Mouse (Mus musculus): ENCODE measurements around the gene Gm17387. TPM values are rescaled to one million over a fixed set of nuclear protein-coding genes. Genes with fewer than 3 reads are reported as not detected.
"Not testable (repeated sequence)": the region's sequence is repeated elsewhere in the genome, so short reads cannot be mapped to it uniquely, and the experiment has no call there.

Gm17387 gene
- polyA plus RNA-seq, 1 experiment from 2014 or later, result not detected

DNA sequence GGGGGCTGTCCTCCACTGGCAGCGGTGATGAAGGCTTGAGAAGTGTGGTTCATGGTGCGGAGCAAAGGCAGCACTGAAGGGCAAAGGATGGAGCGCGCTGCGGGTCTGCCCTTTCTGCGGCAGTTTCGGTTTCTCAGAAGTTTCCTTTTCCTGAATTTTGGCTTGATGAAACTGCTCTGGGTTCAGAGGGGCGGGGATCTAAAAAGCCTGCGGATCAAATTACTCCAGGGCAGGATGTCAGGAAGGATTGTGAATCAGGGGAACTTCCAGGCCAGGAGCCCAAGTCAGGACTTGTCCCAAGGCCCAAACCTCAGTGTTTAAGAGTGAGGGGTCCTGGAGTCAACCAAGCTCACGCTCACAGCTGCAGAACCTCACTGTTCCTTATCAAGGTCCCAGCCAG lies 18.3 kb upstream of the Gm17387 start, which contains the start of gene Ifitm3:
Gene Ifitm3 (minus strand): TSS at position 178 of the 400 bp plus-strand sequence.
- WGBS, result 19% methylated on average over 10 of the region's 10 CpGs

DNA sequence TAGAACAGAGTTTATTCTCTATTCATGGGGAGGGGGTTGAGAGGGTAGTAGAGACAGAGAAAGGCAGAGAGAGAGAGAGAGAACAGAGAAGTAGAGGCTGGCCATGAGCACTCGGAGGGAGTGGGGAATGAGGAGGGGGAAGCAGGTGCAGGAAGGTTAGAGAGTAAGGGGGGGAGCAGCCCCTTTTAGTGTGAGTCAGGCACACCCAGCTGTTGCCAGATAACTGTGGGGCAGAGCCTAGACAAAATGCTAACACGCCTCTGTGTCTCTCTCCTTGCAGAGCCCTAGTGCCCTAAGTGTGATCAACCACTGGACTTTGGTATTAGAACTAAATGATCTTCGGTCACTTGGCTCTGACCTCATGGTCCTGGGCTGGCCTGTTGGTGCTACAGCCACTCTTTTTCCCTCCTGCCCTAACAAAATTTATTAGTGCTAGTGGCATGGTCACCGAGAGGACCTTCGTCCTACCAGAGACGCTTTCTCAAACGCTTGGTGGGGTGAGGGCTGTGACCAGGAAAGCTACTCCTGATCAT lies 17.6 kb upstream of the Gm17387 start:
- H3K4me1 ChIP-seq (ENCODE audit: control insufficient read depth, insufficient read depth, low read length), result peaks cover 19% of the 10 kb centered on the region
- no peak overlapping the region for H3K4me2 ChIP-seq (ENCODE audit: low read depth, low read length)
- peak overlapping the region; percentile 74 for H3K27ac ChIP-seq (ENCODE audit: low read length)
- H3K9me3 ChIP-seq (ENCODE audit: control insufficient read depth, low read length), result no peaks in the 10 kb centered on the region
- ATAC-seq, result no peak
- H3K4me3 ChIP-seq (ENCODE audit: low read length), result no peak overlapping the region
- no peaks in the 10 kb centered on the region for H3K27me3 ChIP-seq (replicated peaks; ENCODE audit: control insufficient read depth, insufficient read depth, low read length)
- peak overlapping the region; percentile 69 for H3K9ac ChIP-seq (ENCODE audit: low read depth, low read length)
- WGBS, result 81% methylated on average over 7 of the region's 7 CpGs
- H3K36me3 ChIP-seq (ENCODE audit: control insufficient read depth, insufficient read depth, low read length), result no peaks in the 10 kb centered on the region

More for the DNA sequence above, 18.3 kb upstream of the Gm17387 start, which contains the start of gene Ifitm3:
- peak; percentile 21 for ATAC-seq
- H3K9ac ChIP-seq (ENCODE audit: low read depth, low read length), result peak within 1 kb of the TSS; percentile 69
- peaks cover 19% of the 10 kb centered on the region for H3K4me1 ChIP-seq (ENCODE audit: control insufficient read depth, insufficient read depth, low read length)
- peak within 1 kb of the TSS; percentile 51 for H3K4me3 ChIP-seq (ENCODE audit: low read length)
- H3K27ac ChIP-seq (ENCODE audit: low read length), result peak within 1 kb of the TSS; percentile 74
- no peaks in the 10 kb centered on the region for H3K27me3 ChIP-seq (replicated peaks; ENCODE audit: control insufficient read depth, insufficient read depth, low read length)
- peak within 1 kb of the TSS; percentile 30 for H3K4me2 ChIP-seq (ENCODE audit: low read depth, low read length)
- H3K36me3 ChIP-seq (ENCODE audit: control insufficient read depth, insufficient read depth, low read length), result no peaks in the 10 kb centered on the region
- H3K9me3 ChIP-seq (ENCODE audit: control insufficient read depth, low read length), result no peaks in the 10 kb centered on the region

DNA sequence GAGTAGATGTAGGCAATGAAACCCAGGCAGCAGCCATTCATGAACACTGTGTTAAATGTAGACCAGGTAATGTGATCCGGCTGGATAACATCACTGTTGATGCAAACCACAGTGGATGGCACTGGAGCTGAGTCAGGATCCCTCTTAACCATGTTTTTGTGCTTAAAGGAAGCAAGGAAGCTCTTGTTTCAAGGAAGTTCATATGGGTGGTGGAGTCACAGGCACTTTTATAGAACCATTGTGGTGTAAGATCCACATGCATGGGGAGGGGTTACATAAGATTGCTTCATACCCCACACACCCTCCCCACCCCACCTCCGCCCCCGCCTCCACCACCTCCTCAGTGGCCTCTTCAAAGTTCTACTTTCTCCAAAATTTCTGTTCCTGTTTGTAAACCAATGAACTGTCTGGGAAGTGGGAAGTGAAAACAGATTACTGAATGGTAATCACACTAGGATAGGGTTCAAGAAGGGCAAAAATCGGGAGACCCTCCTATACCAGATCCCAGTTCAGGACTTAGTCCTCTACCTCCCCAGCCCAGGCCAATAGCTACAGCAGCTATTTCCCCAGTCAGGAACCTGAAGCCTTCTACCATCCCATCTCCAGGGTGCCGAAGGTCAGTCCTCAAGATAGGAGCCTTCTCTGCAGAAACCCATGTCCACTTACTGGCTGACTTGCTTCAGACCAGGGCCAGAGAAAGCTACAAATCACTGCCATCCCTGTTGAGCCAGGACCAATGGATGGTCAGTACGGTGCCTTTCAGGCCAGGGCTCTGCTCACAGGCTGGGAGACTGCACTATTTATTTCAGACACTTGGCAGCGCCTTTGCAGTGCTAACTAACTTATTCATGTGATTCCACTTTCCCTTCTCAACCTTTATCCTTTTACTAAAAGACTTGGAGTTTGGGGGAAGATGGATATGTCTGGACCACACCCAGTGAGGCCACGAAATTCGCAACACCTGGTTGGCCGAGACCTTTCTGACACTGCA lies 11.9 kb upstream of the Gm17387 start:
- Histone ChIP-seq H3K27me3 (replicated peaks; ENCODE audit: control insufficient read depth, insufficient read depth, low read length) (no peaks in the 10 kb centered on the region), H3K36me3 (ENCODE audit: control insufficient read depth, insufficient read depth, low read length) (no peaks in the 10 kb centered on the region), H3K27ac (ENCODE audit: low read length) (no peak overlapping the region), H3K9ac (ENCODE audit: low read depth, low read length) (no peak overlapping the region), H3K9me3 (ENCODE audit: control insufficient read depth, low read length) (no peaks in the 10 kb centered on the region), H3K4me3 (ENCODE audit: low read length) (no peak overlapping the region), H3K4me1 (ENCODE audit: control insufficient read depth, insufficient read depth, low read length) (no peaks in the 10 kb centered on the region), H3K4me2 (ENCODE audit: low read depth, low read length) (no peak overlapping the region)
- WGBS, result 82% methylated on average over 10 of the region's 10 CpGs
- ATAC-seq, result 0 out of 2 replicates have a peak, but pooled peaks have one; percentile 23

DNA sequence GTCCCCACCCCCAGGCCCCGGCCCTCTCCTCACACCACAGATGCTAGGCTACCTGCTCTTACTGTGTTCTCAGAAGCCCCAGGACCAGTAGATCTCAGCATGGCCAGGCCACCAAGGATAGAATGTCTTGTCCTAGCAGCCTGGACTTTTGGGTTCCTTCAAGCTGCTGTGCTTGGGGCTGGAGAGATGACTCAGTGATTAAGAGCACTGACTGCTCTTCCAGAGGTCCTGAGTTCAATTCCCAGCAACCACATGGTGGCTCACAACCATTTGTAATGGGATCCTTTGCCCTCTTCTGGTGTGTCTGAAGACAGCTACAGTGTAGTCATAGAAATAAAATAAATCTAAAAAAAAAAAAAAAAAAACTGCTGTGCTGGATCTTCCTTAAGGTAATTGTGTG lies 11.1 kb upstream of the Gm17387 start, which contains the start of gene Ifitm6:
Gene Ifitm6 (minus strand): TSS at position 101 of the 400 bp plus-strand sequence.
- H3K36me3 ChIP-seq (ENCODE audit: control insufficient read depth, insufficient read depth, low read length); H3K9ac ChIP-seq (ENCODE audit: low read depth, low read length); H3K27ac ChIP-seq (ENCODE audit: low read length); H3K9me3 ChIP-seq (ENCODE audit: control insufficient read depth, low read length); H3K4me2 ChIP-seq (ENCODE audit: low read depth, low read length); H3K4me3 ChIP-seq (ENCODE audit: low read length); H3K27me3 ChIP-seq (replicated peaks; ENCODE audit: control insufficient read depth, insufficient read depth, low read length); ATAC-seq; H3K4me1 ChIP-seq (ENCODE audit: control insufficient read depth, insufficient read depth, low read length): not testable (repeated sequence)
- 75% methylated on average over 1 of the region's 1 CpGs for WGBS

DNA sequence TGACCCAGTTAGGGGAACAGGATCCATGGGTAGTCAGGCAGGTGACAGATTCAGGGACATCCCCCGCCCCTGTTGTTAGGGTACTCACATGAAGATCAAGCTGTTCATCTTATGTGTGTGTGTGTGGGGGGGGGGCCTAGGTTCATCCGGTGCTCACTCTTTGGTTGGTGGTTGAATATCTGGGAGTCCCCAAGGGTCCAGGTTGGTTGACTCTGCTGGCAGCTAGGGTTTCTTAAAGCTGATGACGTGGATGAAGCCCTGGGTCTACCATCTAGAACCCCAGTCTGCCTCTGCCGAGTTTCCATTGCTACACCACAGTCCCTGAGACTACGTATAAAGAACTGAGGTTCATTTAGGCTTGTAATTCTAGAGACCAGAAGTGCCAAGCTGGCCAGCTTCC lies 9.9 kb upstream of the Gm17387 start:
- no peaks in the 10 kb centered on the region for H3K4me1 ChIP-seq (ENCODE audit: control insufficient read depth, insufficient read depth, low read length)
- no peak overlapping the region for H3K4me2 ChIP-seq (ENCODE audit: low read depth, low read length)
- no peak overlapping the region for H3K4me3 ChIP-seq (ENCODE audit: low read length)
- no peaks in the 10 kb centered on the region for H3K27me3 ChIP-seq (replicated peaks; ENCODE audit: control insufficient read depth, insufficient read depth, low read length)
- H3K9me3 ChIP-seq (ENCODE audit: control insufficient read depth, low read length), result no peaks in the 10 kb centered on the region
- H3K9ac ChIP-seq (ENCODE audit: low read depth, low read length), result no peak overlapping the region
- 92% methylated on average over 5 of the region's 5 CpGs for WGBS
- H3K36me3 ChIP-seq (ENCODE audit: control insufficient read depth, insufficient read depth, low read length), result no peaks in the 10 kb centered on the region
- no peak overlapping the region for H3K27ac ChIP-seq (ENCODE audit: low read length)
- ATAC-seq, result no peak

DNA sequence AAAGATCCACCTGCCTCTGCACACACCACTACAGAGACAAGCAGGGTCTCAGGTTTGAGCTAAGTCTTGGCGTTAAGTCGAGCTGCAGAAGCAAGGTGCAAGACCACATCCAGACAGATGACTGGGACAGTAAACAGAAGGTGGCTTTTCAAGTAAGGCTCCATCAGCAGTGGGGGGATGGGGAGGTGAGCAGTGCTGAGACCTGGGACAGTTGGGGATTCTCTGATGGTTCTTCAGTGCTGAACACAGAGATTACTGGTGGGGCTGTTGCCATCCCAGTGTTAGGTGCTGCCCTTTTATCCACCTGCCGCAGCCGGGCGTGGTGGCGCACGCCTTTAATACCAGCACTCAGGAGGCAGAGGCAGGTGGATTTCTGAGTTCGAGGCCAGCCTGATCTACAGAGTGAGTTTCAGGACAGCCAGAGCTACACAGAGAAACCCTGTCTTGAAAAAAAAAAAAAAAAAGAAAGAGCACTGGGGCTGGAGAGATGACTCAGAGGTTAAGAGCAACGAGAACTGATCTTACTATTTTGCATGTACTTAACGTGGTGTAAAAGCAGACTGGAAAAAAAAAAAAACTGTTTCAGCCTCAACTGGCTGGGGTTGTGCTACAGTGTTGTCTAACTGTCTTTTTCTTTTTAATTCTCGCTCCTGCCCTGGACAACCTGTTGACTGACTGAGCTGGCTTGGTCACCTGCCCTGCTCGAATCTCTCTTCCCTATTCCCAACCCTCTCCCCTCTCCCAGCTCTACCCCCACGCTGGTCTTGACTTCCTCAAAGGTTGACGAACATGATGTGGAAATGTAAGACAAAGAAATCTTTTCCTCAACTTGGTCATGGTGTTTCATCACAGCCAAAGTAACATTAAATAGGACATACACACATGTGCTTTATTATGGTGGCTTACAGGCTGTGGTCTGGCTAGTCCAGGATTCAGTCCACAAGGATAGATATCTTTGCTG lies 7.2 kb upstream of the Gm17387 start:
- Histone ChIP-seq H3K4me3 (ENCODE audit: low read length) (no peak overlapping the region), H3K36me3 (ENCODE audit: control insufficient read depth, insufficient read depth, low read length) (no peaks in the 10 kb centered on the region), H3K4me2 (ENCODE audit: low read depth, low read length) (no peak overlapping the region), H3K27me3 (replicated peaks; ENCODE audit: control insufficient read depth, insufficient read depth, low read length) (no peaks in the 10 kb centered on the region), H3K27ac (ENCODE audit: low read length) (no peak overlapping the region), H3K9me3 (ENCODE audit: control insufficient read depth, low read length) (no peaks in the 10 kb centered on the region), H3K4me1 (ENCODE audit: control insufficient read depth, insufficient read depth, low read length) (peaks cover 4% of the 10 kb centered on the region; the same call in 1 of the 2 replicates), H3K9ac (ENCODE audit: low read depth, low read length) (no peak overlapping the region)
- 77% methylated on average over 14 of the region's 14 CpGs for WGBS
- no peak for ATAC-seq

DNA sequence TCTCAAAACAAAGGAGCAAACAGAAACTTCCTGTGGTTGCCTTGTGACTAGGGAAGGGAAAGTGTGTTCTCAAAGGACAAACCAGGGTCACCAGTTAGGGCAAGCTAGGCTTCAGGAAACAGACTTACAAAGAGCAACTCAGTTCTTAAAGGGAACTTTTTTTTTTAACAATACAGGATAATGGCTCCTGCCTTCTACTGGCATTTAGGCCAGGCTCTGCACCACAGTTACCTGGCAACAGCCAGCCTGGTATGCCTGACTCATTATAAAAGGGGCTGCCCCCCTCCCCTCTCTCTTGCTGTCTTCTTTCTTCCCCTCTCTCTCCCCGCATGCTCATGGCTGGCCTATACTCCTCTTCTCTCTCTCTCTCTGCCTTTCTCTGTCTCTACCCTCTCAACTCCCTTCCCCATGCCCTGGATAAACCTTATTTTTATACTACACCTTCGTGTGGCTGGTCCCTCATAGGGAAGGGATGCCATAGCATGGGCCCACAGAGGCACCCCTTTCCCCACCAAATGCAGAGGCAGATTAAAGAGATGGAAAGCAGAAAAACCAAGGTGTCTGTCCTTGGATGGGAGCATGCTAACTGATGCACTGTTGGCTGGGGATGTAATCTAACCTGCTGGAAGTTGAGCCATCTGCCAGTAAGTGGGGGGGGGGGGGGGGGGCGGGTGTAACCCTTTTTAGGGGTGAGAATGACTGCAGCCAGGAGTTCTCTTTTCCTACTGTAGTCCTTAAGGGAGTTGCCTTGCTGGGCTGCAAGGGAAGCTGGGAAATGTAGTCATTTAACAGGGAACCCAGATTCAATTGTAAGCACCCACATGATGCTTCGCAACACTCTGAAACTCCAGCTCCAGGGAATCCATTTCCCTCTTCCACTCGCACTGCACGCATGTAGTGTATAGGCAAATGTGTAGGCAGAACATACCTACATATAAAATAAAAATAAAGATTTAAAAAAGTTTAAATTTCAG lies 3.8 kb upstream of the Gm17387 start:
- H3K27me3 ChIP-seq (replicated peaks; ENCODE audit: control insufficient read depth, insufficient read depth, low read length), result no peaks in the 10 kb centered on the region
- H3K4me2 ChIP-seq (ENCODE audit: low read depth, low read length), result no peak overlapping the region
- no peak overlapping the region for H3K4me3 ChIP-seq (ENCODE audit: low read length)
- 48% methylated on average over 6 of the region's 6 CpGs for WGBS
- no peak overlapping the region; the same call in 1 of the 2 replicates for H3K27ac ChIP-seq (ENCODE audit: low read length)
- H3K36me3 ChIP-seq (ENCODE audit: control insufficient read depth, insufficient read depth, low read length), result no peaks in the 10 kb centered on the region
- H3K9ac ChIP-seq (ENCODE audit: low read depth, low read length), result no peak overlapping the region
- no peaks in the 10 kb centered on the region for H3K9me3 ChIP-seq (ENCODE audit: control insufficient read depth, low read length)
- ATAC-seq, result no peak
- peaks cover 4% of the 10 kb centered on the region; the same call in 1 of the 2 replicates for H3K4me1 ChIP-seq (ENCODE audit: control insufficient read depth, insufficient read depth, low read length)

DNA sequence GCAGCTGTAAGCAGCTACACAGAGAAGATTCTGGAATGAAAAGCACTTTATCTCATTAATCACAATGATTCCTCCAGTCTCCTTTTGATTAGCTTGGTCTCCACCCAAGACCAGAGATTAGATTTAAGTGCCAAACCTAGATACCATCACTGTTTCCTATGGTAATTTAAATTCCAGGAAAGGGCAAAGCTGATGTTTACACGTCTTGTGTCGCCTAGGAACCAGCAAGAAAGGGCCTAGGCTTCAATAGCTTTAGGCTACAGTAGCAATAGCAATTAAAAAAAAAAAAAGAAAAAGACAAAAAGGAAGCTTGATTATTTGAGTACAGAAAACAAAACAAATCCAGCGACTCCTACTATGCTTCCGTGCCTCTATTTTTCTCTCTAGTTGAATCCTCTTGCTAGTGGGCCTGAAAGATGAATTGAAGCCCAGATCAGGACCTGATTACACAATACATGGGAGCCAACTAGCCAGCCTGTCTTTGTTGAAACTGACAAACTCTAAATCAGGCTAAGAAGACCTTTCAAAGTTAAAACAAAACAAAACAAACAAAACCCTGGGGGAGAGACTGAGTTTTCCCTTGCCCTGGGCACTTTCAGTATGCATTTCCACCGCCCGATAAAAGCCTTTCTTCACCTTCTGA lies 2.7 kb upstream of the Gm17387 start:
- WGBS, result 51% methylated on average over 6 of the region's 6 CpGs
- ATAC-seq, result no peak
- H3K4me3 ChIP-seq (ENCODE audit: low read length), result no peak overlapping the region
- H3K36me3 ChIP-seq (ENCODE audit: control insufficient read depth, insufficient read depth, low read length), result no peaks in the 10 kb centered on the region
- H3K27ac ChIP-seq (ENCODE audit: low read length), result 0 out of 2 replicates have a peak overlapping the region, but pooled peaks have one; percentile 2
- peaks cover 4% of the 10 kb centered on the region; the same call in 1 of the 2 replicates for H3K4me1 ChIP-seq (ENCODE audit: control insufficient read depth, insufficient read depth, low read length)
- H3K27me3 ChIP-seq (replicated peaks; ENCODE audit: control insufficient read depth, insufficient read depth, low read length), result no peaks in the 10 kb centered on the region
- H3K4me2 ChIP-seq (ENCODE audit: low read depth, low read length), result no peak overlapping the region
- no peaks in the 10 kb centered on the region for H3K9me3 ChIP-seq (ENCODE audit: control insufficient read depth, low read length)
- no peak overlapping the region for H3K9ac ChIP-seq (ENCODE audit: low read depth, low read length)

Data from intestine, embryonic 16.5 days (tissue).